Mouse (Mus musculus) heart, embryonic 15.5 days (tissue): ENCODE data around the gene Iqsec1. TPM values are rescaled to one million over a fixed set of nuclear protein-coding genes. Genes with fewer than 3 reads are reported as not detected.

Source experiments
- ATAC-seq: fragments of 200-750 bp; cut with Nextera tagmentation; replicated peaks from 2 replicates; pipeline ENCODE4 v1.8.0; 2017; ENCODE audit warnings: low read depth, moderate TSS enrichment; ENCODE audit not compliant: insufficient number of reproducible peaks, insufficient read depth, low FRiP score
- H3K27ac ChIP-seq: fragments of 300-500 bp; sonication (generic); 2 replicates; pipeline ENCODE4 v1.5.1; 2015; ENCODE audit warnings: mild to moderate bottlenecking, inconsistent platforms
- H3K27me3 ChIP-seq: fragments of 300-500 bp; sonication (generic); 2 replicates; pipeline ENCODE4 v1.6.1; 2015; ENCODE audit warnings: inconsistent platforms
- H3K36me3 ChIP-seq: fragments of 300-500 bp; sonication (generic); 2 replicates; pipeline ENCODE4 v1.6.1; 2015; ENCODE audit warnings: mild to moderate bottlenecking, inconsistent platforms
- H3K4me1 ChIP-seq: fragments of 300-500 bp; sonication (generic); replicated peaks from 2 replicates; pipeline ENCODE4 v1.6.1; 2015; ENCODE audit warnings: inconsistent platforms
- H3K4me2 ChIP-seq: fragments of 300-500 bp; sonication (generic); 2 replicates; pipeline ENCODE4 v1.6.1; 2015; ENCODE audit warnings: inconsistent platforms, mild to moderate bottlenecking, moderate library complexity
- H3K4me3 ChIP-seq: fragments of 300-500 bp; sonication (generic); 2 replicates; pipeline ENCODE4 v1.5.1; 2015; ENCODE audit warnings: mild to moderate bottlenecking, inconsistent platforms
- H3K9ac ChIP-seq: fragments of 300-500 bp; sonication (generic); 2 replicates; pipeline ENCODE4 v1.6.1; 2015; ENCODE audit warnings: mild to moderate bottlenecking, inconsistent platforms
- H3K9me3 ChIP-seq: fragments of 300-500 bp; sonication (generic); replicated peaks from 2 replicates; pipeline ENCODE4 v1.6.1; 2016; ENCODE audit warnings: inconsistent platforms
- WGBS: fragments of 180-500 bp; shearing (Covaris S2); methylation state at CpG from one replicate; pipeline ENCODE4 v1.1.7; 2015; ENCODE audit warnings: mixed read lengths; 5-methylcytosine and 5-hydroxymethylcytosine counted together
- polyA plus RNA-seq: library from polyadenylated mRNA; unstranded; fragments of >200 nt; fragmentation: Nextera tagmentation; extraction: Ambion mirVana; gene quantifications from 2 replicates; pipeline ENCODE4 v1.2.1, GENCODE M21; 2015

Iqsec1 gene
- 12.3 and 15.3 TPM in 2 replicates for polyA plus RNA-seq

DNA sequence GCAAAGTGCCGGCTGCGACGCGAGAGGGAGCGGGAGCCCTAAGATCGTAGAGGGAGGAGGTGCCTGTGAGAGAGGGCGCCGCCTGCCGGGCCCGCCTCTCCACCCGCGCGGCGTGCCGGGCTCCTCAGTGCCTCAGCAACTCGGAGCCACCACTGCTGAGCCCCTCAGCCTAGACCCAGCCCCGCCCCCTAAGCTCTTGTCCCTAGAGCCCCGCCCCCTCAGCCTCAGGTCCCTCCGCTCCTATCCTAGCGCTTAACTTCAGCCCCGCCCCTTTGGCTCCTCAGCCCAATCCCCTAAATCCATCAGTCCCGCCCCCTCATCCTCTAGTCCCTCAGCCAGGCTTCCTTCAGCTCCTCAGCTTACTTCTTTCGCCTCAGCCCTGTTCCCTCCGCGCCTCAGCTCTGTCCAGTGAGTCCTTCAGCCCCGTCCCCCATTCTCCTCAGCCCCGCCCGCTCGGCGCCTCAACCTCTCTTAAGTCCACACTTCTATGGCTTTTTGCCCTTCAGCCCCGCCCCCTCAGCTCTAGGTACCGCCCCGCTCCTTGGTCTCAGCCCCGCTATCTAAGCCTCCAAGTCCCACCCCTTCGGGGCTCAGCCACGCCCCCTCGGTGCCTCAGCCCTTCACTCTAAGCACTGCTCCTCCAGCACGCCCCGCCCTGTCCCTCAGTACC is at the start of gene Iqsec1:
TSS of gene Iqsec1 (minus strand) at position 38 of the 670 bp plus-strand sequence.
- H3K9ac ChIP-seq: peak within 1 kb of the TSS; percentile 86
- 0 out of 2 replicates have a peak, but pooled peaks cover 2% of the 10 kb centered on the region for H3K27me3 ChIP-seq
- 1% methylated on average over 28 of the region's 39 CpGs for WGBS
- ATAC-seq: peak; percentile 87
- H3K27ac ChIP-seq: peak within 1 kb of the TSS; percentile 74
- H3K9me3 ChIP-seq: 0 out of 2 replicates have a peak, but pooled peaks cover 8% of the 10 kb centered on the region
- H3K36me3 ChIP-seq: no peaks in the 10 kb centered on the region
- H3K4me3 ChIP-seq: peak within 1 kb of the TSS; percentile 82
- peaks cover 45% of the 10 kb centered on the region for H3K4me1 ChIP-seq
- H3K4me2 ChIP-seq: peak within 1 kb of the TSS; percentile 99

DNA sequence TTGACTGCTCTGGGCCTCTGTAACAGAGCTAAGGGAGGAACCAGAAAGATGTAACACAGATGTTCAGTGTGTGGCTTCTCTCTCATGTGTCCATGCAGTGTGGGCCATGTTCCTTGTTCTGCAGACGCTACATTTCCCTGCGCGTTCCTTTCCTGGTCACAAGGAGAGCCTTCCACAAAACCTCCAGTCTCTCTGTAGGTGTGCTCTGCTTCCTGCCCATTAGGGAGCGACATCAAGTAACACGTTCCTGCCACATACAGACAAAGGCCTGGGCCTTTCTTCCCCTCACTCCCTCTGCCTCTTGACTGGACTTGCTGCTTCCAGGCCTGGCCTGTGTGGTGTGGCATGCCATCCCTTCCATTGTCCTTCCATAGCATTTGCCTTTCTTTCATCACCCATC is 39.8 kb upstream of the Iqsec1 start:
- no peak for ATAC-seq
- Histone ChIP-seq H3K27me3 (no peaks in the 10 kb centered on the region), H3K9me3 (no peaks in the 10 kb centered on the region), H3K4me2 (no peak overlapping the region), H3K4me1 (peaks cover 8% of the 10 kb centered on the region; the same call in 1 of the 2 replicates), H3K4me3 (no peak overlapping the region), H3K27ac (no peak overlapping the region), H3K36me3 (no peaks in the 10 kb centered on the region), H3K9ac (no peak overlapping the region)
- 83% methylated on average over 5 of the region's 5 CpGs for WGBS

DNA sequence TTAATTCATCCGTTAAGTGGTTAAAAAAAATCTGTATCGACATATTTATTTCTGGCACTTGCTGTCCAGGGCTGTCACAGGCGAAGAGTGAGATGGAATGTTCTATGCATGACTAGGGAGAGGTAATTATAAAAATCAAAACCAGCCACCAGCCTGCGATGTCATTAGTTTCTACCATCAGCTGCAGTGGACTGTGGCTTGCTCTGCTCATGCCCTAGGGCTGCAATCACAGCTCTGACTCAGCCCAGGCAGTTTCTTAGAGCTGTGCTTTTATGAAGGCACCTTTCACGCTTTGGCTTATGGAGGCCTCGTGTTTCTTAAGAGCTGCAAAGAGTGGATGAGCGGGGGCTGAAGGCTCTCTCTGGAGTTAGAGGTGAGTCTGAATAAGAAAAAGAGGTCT is 32.3 kb upstream of the Iqsec1 start:
- no peak for ATAC-seq
- 64% methylated on average over 7 of the region's 7 CpGs for WGBS
- Histone ChIP-seq H3K4me1 (peaks cover 9% of the 10 kb centered on the region), H3K36me3 (no peaks in the 10 kb centered on the region), H3K4me2 (no peak overlapping the region), H3K9ac (no peak overlapping the region), H3K9me3 (no peaks in the 10 kb centered on the region), H3K27ac (no peak overlapping the region), H3K27me3 (no peaks in the 10 kb centered on the region), H3K4me3 (no peak overlapping the region)

DNA sequence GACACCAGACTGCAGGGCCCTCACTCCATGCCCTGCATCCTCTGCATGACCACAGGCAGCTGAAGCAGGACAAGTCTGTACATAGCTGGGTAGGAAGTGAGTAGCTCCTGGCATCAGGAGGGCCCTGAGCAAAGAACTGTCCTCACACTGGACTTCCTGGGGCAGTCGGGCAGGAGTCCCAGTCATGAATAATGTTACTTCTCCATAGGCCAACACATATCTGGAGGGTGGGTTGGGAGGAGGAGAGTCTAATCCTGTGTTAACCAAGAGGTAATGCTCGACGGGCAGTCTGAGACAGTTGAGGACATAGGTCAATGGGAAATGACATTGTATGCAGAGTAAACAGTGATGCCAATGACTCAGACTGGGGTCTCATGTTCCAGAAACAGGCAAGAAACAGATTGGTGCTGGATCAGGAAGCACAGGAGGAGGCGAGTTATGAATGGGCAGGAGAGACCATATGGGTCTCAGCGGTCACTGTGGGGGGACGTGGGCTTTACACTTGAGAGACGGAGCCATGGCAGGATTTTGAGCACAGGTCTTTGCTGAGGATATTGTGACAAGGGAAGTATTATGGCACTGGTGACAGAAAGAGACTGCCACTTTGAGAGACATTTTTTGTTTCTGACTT is 28.2 kb upstream of the Iqsec1 start:
- no peak overlapping the region for H3K4me3 ChIP-seq
- H3K27ac ChIP-seq: no peak overlapping the region
- H3K9me3 ChIP-seq: no peaks in the 10 kb centered on the region
- peaks cover 12% of the 10 kb centered on the region for H3K4me1 ChIP-seq
- H3K27me3 ChIP-seq: no peaks in the 10 kb centered on the region
- no peak for ATAC-seq
- H3K9ac ChIP-seq: no peak overlapping the region
- H3K4me2 ChIP-seq: no peak overlapping the region
- no peaks in the 10 kb centered on the region for H3K36me3 ChIP-seq
- 74% methylated on average over 7 of the region's 7 CpGs for WGBS

DNA sequence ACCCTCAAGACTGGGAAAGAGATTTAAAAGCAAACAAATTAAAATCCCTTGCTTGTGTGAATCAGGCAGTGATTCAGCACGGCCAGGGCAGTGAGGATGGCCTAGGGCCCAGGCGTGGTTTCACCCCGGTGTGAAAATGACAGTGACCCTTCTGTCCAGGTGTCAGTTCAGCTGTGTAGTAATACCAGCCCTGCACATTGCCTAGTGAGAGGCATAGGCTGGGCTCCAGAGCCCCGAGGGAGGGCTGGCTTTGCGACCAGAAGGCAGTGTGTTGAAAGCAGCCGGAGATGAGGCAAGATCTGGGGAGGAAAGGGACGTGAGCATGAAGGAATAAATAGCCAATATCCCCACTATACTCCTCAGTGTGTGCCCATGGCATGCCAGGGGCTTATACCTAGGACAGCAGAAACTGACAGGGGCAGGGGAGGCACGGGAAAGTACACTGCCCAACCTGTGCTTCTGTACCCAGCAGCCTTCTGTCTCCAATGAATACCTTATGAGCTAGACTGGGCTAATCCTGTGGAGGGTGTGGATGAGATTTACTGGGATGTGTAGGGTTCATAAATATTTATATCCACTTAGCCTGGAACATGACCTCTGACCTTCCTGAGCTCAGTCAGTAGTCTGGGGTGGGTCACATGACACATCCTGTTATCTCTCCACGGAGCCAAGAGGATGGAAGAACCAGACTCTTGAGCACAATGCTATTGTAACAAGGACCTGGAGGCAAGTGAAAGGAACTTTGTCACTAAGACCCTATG is 25.9 kb upstream of the Iqsec1 start:
- Histone ChIP-seq H3K27me3 (no peaks in the 10 kb centered on the region), H3K4me2 (no peak overlapping the region), H3K4me3 (no peak overlapping the region), H3K9ac (no peak overlapping the region), H3K36me3 (no peaks in the 10 kb centered on the region), H3K9me3 (no peaks in the 10 kb centered on the region), H3K4me1 (peaks cover 13% of the 10 kb centered on the region), H3K27ac (no peak overlapping the region)
- no peak for ATAC-seq
- 67% methylated on average over 9 of the region's 9 CpGs for WGBS

DNA sequence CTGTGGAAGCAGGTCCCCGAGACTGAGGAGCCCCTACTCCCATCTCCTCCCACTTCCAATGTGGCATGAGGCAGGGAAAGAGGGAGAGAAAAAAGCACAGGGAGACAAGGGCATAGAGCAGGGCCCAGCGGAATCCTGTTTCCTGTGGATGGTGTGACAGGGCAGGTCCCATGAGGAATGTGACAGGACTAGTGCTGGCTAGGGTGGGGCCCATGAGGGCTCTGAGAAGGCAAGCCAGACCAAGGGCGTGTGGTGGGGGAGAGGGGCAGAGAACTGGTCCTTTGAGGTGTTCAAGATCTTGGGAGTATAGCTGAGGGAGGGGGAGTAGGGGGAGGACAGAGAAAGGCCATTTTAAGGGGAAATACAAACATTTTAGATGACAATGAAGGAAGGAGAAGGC is 24.0 kb upstream of the Iqsec1 start:
- Histone ChIP-seq H3K9me3 (no peaks in the 10 kb centered on the region), H3K27me3 (no peaks in the 10 kb centered on the region), H3K9ac (no peak overlapping the region), H3K27ac (no peak overlapping the region), H3K4me1 (peaks cover 13% of the 10 kb centered on the region), H3K4me3 (no peak overlapping the region), H3K36me3 (no peaks in the 10 kb centered on the region), H3K4me2 (no peak overlapping the region)
- WGBS: 55% methylated on average over 3 of the region's 3 CpGs
- no peak for ATAC-seq

DNA sequence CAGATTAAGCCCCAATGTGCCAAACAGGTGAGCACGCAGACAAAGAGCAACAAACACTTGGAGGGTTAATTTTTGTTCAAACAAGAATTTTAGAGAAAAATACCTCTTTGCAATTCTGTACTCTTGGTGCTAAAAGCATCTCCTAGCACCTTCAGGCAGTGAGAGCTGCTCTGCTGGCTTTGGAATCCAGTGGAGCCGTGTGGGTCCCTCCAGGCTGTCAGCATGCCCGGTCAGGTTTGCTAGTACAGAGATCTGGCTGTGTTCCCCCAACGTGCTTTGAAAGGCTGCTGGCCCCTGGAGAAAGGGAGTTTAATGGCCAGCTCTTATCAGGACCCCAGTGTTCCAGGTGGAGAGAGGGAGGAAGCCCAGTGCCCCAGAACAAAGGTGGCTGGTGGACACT is 23.1 kb upstream of the Iqsec1 start:
- H3K27ac ChIP-seq: 0 out of 2 replicates have a peak overlapping the region, but pooled peaks have one; percentile 21
- WGBS: 36% methylated on average over 4 of the region's 4 CpGs
- no peak overlapping the region for H3K9ac ChIP-seq
- no peak overlapping the region for H3K4me3 ChIP-seq
- H3K27me3 ChIP-seq: no peaks in the 10 kb centered on the region
- no peaks in the 10 kb centered on the region for H3K9me3 ChIP-seq
- H3K4me2 ChIP-seq: no peak overlapping the region
- H3K4me1 ChIP-seq: peaks cover 13% of the 10 kb centered on the region
- no peaks in the 10 kb centered on the region for H3K36me3 ChIP-seq
- 0 out of 2 replicates have a peak, but pooled peaks have one; percentile 56 for ATAC-seq

DNA sequence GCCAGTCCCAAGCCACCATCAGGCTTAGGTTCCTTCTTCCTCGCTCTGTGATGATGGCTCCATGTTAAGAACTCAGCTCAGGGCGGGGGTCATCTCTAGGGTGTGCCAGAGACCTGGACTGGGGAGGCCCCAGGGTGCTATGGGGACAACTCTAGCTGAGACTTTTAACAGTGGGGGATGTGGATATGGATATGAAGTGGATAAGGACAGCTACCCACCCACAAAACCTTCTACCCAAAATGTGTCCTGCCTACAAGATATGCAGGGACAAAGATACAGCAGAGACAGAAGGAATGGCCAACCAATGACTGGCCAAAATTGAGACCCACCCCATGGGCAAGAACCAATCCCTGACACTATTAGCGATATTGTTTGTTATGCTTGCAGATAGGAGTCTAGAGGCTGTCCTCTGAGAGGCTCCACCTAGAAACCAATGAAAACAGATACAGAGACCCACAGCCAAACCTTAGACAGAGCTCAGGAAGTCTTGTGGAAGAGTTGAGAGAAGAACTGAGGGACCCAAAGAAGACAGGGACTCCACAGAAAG is 19.9 kb upstream of the Iqsec1 start:
- Histone ChIP-seq H3K4me3 (no peak overlapping the region), H3K9me3 (no peaks in the 10 kb centered on the region), H3K4me1 (peaks cover 21% of the 10 kb centered on the region), H3K9ac (no peak overlapping the region), H3K36me3 (no peaks in the 10 kb centered on the region), H3K27ac (no peak overlapping the region), H3K27me3 (no peaks in the 10 kb centered on the region), H3K4me2 (no peak overlapping the region)
- ATAC-seq: no peak
- 84% methylated on average over 3 of the region's 3 CpGs for WGBS

DNA sequence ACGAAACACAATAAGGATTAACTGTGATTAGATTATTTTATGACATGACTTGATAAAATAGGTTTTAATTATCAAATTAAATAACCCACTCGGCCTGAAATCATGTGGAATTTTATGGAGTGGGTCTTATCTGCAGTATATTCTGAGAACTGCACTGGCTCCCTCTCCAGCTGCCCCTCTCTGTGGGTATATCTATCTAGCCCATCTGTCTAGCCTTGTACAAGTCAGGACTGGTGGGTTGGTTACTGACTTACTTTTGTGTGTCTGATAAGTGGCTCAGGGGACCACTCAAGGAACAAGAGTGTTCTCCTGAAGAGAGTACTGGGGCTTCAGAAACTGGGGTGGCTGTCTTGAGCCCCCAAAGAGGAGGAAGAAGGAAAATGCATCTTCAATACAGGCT is 18.7 kb upstream of the Iqsec1 start:
- Histone ChIP-seq H3K4me1 (peaks cover 19% of the 10 kb centered on the region), H3K4me3 (no peak overlapping the region), H3K4me2 (no peak overlapping the region), H3K27me3 (no peaks in the 10 kb centered on the region), H3K27ac (no peak overlapping the region), H3K9me3 (no peaks in the 10 kb centered on the region), H3K9ac (no peak overlapping the region), H3K36me3 (no peaks in the 10 kb centered on the region)
- 61% methylated on average over 2 of the region's 2 CpGs for WGBS
- no peak for ATAC-seq

DNA sequence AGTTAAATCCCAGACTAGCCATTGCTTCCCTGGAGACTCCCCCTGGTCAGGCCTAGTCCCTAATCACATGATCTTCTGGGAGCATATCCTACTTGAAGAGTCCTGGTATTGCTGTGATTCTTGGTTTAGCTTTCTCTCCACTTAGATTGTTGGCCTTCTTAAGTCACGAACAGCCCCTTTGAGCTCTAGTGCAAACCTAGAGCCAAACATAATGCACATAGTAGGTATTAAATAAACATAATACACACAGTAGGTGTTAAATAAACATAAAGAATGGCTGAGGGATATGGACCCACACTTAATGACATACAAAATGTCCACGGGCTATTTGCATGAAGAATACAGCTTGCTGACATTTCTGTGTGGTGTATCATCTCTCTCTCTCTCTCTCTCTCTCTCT is 15.7 kb upstream of the Iqsec1 start:
- no peak for ATAC-seq
- Histone ChIP-seq H3K36me3 (no peaks in the 10 kb centered on the region), H3K4me1 (peaks cover 30% of the 10 kb centered on the region), H3K4me3 (no peak overlapping the region), H3K9ac (no peak overlapping the region), H3K9me3 (no peaks in the 10 kb centered on the region), H3K27me3 (no peaks in the 10 kb centered on the region), H3K27ac (no peak overlapping the region), H3K4me2 (no peak overlapping the region)
- WGBS: 90% methylated on average over 2 of the region's 2 CpGs

DNA sequence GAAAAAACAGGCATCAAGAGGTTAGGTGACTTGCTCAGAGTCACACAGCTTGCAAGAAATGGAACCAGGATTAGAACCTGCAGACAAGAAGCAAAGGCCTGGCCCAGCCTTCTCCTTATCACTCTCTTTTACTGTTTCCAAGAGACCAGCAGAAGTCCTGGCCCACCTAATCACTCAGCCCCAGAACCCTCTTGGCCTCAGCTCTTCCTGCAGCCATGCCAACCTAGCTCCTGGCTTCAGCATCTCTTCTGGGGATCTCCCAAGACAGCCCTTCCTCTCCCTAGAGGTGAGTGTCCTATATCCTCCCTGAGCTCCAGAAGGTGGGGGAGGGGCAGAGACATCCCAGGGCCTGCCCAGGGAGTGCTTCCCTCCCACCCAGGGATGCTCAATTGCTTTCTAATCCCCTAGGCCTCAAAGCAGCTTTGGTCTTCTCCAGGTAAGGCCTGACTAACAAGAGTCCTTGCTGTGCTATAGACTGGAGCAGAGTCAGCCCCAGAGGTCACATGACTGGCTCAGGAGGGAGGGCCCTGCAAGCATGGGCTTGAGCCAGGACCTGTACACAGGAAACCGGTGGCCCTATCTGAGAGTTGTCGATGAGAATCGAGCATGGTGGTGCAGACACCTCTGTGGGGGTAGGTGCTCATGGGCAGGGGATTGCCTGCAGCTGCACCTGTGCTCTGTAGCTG is 15.0 kb upstream of the Iqsec1 start:
- H3K36me3 ChIP-seq: no peaks in the 10 kb centered on the region
- no peak overlapping the region for H3K4me2 ChIP-seq
- H3K4me3 ChIP-seq: no peak overlapping the region
- no peak overlapping the region for H3K27ac ChIP-seq
- H3K27me3 ChIP-seq: no peaks in the 10 kb centered on the region
- 12% methylated on average over 3 of the region's 3 CpGs for WGBS
- no peak for ATAC-seq
- no peak overlapping the region for H3K9ac ChIP-seq
- H3K4me1 ChIP-seq: peaks cover 30% of the 10 kb centered on the region
- no peaks in the 10 kb centered on the region for H3K9me3 ChIP-seq
